Mouse (Mus musculus) CH12.LX (cell line): ENCODE data around the gene Ndufb10. TPM values are rescaled to one million over a fixed set of nuclear protein-coding genes. Genes with fewer than 3 reads are reported as not detected.

Source experiments
- DNase-seq: peaks from one replicate; pipeline ENCODE4 v3.0.0-alpha.2; 2013; ENCODE audit errors: extremely low read depth
- H3K27ac ChIP-seq: 2 replicates; pipeline ENCODE4 v1.5.1; 2012; ENCODE audit warnings: low read depth, mild to moderate bottlenecking, control low read depth, moderate library complexity; ENCODE audit not compliant: insufficient read depth
- H3K27me3 ChIP-seq: replicated peaks from 2 replicates; pipeline ENCODE3; 2012; ENCODE audit warnings: inconsistent platforms
- H3K36me3 ChIP-seq, 2 experiments: replicated peaks in 1 of 2; 2 replicates each; pipeline versions ENCODE3 to v1.6.1; 2012; ENCODE audit warnings: inconsistent platforms in 1 of 2, low read length in 1 of 2, mild to moderate bottlenecking in 1 of 2, mixed read lengths in 1 of 2, moderate library complexity in 1 of 2; ENCODE audit not compliant: control insufficient read depth in 1 of 2, insufficient read depth in 1 of 2
- H3K4me1 ChIP-seq, 2 experiments: 2 replicates each; pipeline ENCODE4 v1.6.1; 2012; ENCODE audit warnings: inconsistent platforms in 1 of 2, moderate library complexity in 1 of 2; ENCODE audit not compliant: insufficient read depth in 2 of 2, control insufficient read depth in 1 of 2
- H3K4me2 ChIP-seq: 2 replicates; pipeline ENCODE4 v1.6.1; 2012; ENCODE audit warnings: low read depth, mild to moderate bottlenecking, control low read depth; ENCODE audit not compliant: poor library complexity, insufficient read depth, severe bottlenecking
- H3K4me3 ChIP-seq, 3 experiments: fragments of 150-350 bp in 1 of 3; sonication (generic) in 1 of 3; replicated peaks in 1 of 3; 2 replicates each; pipeline versions ENCODE3 to v1.5.1; 2011 to 2012; ENCODE audit warnings: low read depth in 2 of 3, low read length in 2 of 3, mild to moderate bottlenecking in 2 of 3, moderate library complexity in 2 of 3, control low read depth in 1 of 3, improper control_type of control experiment in 1 of 3, inconsistent platforms in 1 of 3, mixed read lengths in 1 of 3; ENCODE audit not compliant: poor library complexity in 1 of 3
- H3K79me2 ChIP-seq: replicated peaks from 2 replicates; pipeline ENCODE4 v1.6.1; 2012; ENCODE audit warnings: mild to moderate bottlenecking, moderate library complexity; ENCODE audit not compliant: control insufficient read depth, poor library complexity, insufficient read depth, severe bottlenecking; ENCODE audit errors: extremely low read depth
- H3K9ac ChIP-seq: 2 replicates; pipeline ENCODE4 v1.6.1; 2012; ENCODE audit warnings: low read depth, mild to moderate bottlenecking, control low read depth, moderate library complexity; ENCODE audit not compliant: insufficient read depth
- H3K9me3 ChIP-seq: replicated peaks from 2 replicates; pipeline ENCODE3; 2012; ENCODE audit warnings: low read length, inconsistent platforms, mixed read lengths
- BHLHE40 ChIP-seq: IDR thresholded peaks from 2 replicates; pipeline ENCODE4 v1.6.1; 2011; ENCODE audit warnings: mild to moderate bottlenecking, low read depth, low read length, improper control_type of control experiment
- CHD1 ChIP-seq: IDR thresholded peaks from 2 replicates; pipeline ENCODE4 v1.6.1; 2012; ENCODE audit warnings: low read depth, low read length, improper control_type of control experiment, inconsistent platforms
- CTCF ChIP-seq, 2 experiments: IDR thresholded peaks in 1 of 2; conservative IDR thresholded peaks in 1 of 2; 2 replicates each; pipeline ENCODE4 v1.5.1; 2011 to 2012; ENCODE audit warnings: low read depth in 2 of 2, low read length in 2 of 2, improper control_type of control experiment in 1 of 2, inconsistent platforms in 1 of 2, mild to moderate bottlenecking in 1 of 2, moderate library complexity in 1 of 2
- E2F4 ChIP-seq: IDR thresholded peaks from 2 replicates; pipeline ENCODE4 v1.6.1; 2011; ENCODE audit warnings: low read depth, low read length, improper control_type of control experiment; ENCODE audit not compliant: insufficient replicate concordance
- EP300 ChIP-seq: IDR thresholded peaks from 2 replicates; pipeline ENCODE4 v1.6.1; 2011; ENCODE audit warnings: low read length, improper control_type of control experiment
- GABPA ChIP-seq: IDR thresholded peaks from 2 replicates; pipeline ENCODE4 v1.6.1; 2012; ENCODE audit warnings: low read depth, low read length, improper control_type of control experiment, inconsistent platforms; ENCODE audit not compliant: insufficient replicate concordance
- HCFC1 ChIP-seq: IDR thresholded peaks from 2 replicates; pipeline ENCODE4 v1.6.1; 2012; ENCODE audit warnings: low read depth, mild to moderate bottlenecking, inconsistent platforms, low read length, improper control_type of control experiment
- KAT2A ChIP-seq: IDR thresholded peaks from 2 replicates; pipeline ENCODE4 v1.6.1; 2012; ENCODE audit warnings: low read length, improper control_type of control experiment, inconsistent platforms; ENCODE audit not compliant: insufficient replicate concordance
- MAFK ChIP-seq: IDR thresholded peaks from 2 replicates; pipeline ENCODE4 v1.6.1; 2011; ENCODE audit warnings: low read length, improper control_type of control experiment; ENCODE audit not compliant: insufficient replicate concordance
- MAX ChIP-seq: IDR thresholded peaks from 2 replicates; pipeline ENCODE4 v1.6.1; 2011; ENCODE audit warnings: low read length, improper control_type of control experiment
- MEF2A ChIP-seq: IDR thresholded peaks from 2 replicates; pipeline ENCODE4 v1.6.1; 2014; ENCODE audit warnings: low read depth, mild to moderate bottlenecking, inconsistent platforms, low read length, improper control_type of control experiment, borderline replicate concordance
- MXI1 ChIP-seq: IDR thresholded peaks from 2 replicates; pipeline ENCODE4 v1.6.1; 2011; ENCODE audit warnings: mild to moderate bottlenecking, low read depth, low read length, improper control_type of control experiment
- MYC ChIP-seq: IDR thresholded peaks from 2 replicates; pipeline ENCODE4 v1.6.1; 2011; ENCODE audit warnings: low read depth, mild to moderate bottlenecking, improper control_type of control experiment, low read length
- NELFE ChIP-seq: IDR thresholded peaks from 2 replicates; pipeline ENCODE4 v1.6.1; 2011; ENCODE audit warnings: low read depth, low read length, improper control_type of control experiment
- PAX5 ChIP-seq: IDR thresholded peaks from 2 replicates; pipeline ENCODE4 v1.6.1; 2012; ENCODE audit warnings: low read length, inconsistent platforms, mixed read lengths
- POLR2A ChIP-seq: IDR thresholded peaks from 2 replicates; pipeline ENCODE4 v1.6.1; 2011; ENCODE audit warnings: low read depth, mild to moderate bottlenecking, improper control_type of control experiment, low read length
- RAD21 ChIP-seq: IDR thresholded peaks from 2 replicates; pipeline ENCODE4 v1.6.1; 2011; ENCODE audit warnings: low read depth, mild to moderate bottlenecking, low read length, improper control_type of control experiment, moderate library complexity
- RCOR1 ChIP-seq: conservative IDR thresholded peaks from 2 replicates; pipeline ENCODE4 v1.6.1; 2012; ENCODE audit warnings: low read depth, mild to moderate bottlenecking, inconsistent platforms, low read length, improper control_type of control experiment
- SIN3A ChIP-seq: IDR thresholded peaks from 2 replicates; pipeline ENCODE4 v1.6.1; 2012; ENCODE audit warnings: low read length, improper control_type of control experiment, inconsistent platforms
- TBP ChIP-seq: conservative IDR thresholded peaks from 2 replicates; pipeline ENCODE4 v1.6.1; 2011; ENCODE audit warnings: low read depth, low read length, improper control_type of control experiment
- UBTF ChIP-seq: IDR thresholded peaks from 2 replicates; pipeline ENCODE4 v1.6.1; 2012; ENCODE audit warnings: low read depth, mild to moderate bottlenecking, inconsistent platforms, low read length, improper control_type of control experiment, moderate library complexity
- USF1 ChIP-seq: IDR thresholded peaks from 2 replicates; pipeline ENCODE4 v1.6.1; 2014; ENCODE audit warnings: low read depth, mild to moderate bottlenecking, inconsistent platforms, low read length, improper control_type of control experiment
- ZC3H11A ChIP-seq: IDR thresholded peaks from 2 replicates; pipeline ENCODE4 v1.6.1; 2012; ENCODE audit warnings: low read depth, mild to moderate bottlenecking, inconsistent platforms, low read length, improper control_type of control experiment
- dilution Hi-C: fragments of 300-500 bp; cut with MboI; formaldehyde crosslinking; loops from 2 replicates; pipeline ENCODE4 v1.14.3; 2020; ENCODE audit warnings: low sequenced_read_pairs; ENCODE audit not compliant: extremely low pct_unique_long_range_greater_than_20kb, extremely low pct_ligation_motif_present
- in situ Hi-C: fragments of 300-500 bp; cut with MboI; formaldehyde crosslinking; loops from 3 replicates; pipeline ENCODE4 v1.14.3; 2019; ENCODE audit warnings: low sequenced_read_pairs, low pct_ligation_motif_present, low pct_unique_long_range_greater_than_20kb, mixed read lengths
- polyA plus RNA-seq: library from polyadenylated mRNA; unstranded; fragments of >175 nt; gene quantifications from 2 replicates; pipeline ENCODE4 v1.2.1, GENCODE M21; 2012; ENCODE audit warnings: low read depth; ENCODE audit not compliant: insufficient read length
- total RNA-seq, 2 experiments: library from RNA; depleted of rRNA; stranded (reverse); fragments of 300-350 nt in 1 of 2; fragments of >200 nt in 1 of 2; gene quantifications; 2 replicates each; pipeline ENCODE4 v1.2.3; 2012 to 2014

Gene Ndufb10
- total and polyA plus RNA-seq, 3 experiments, result 136 to 207 (median 188) TPM

- no peaks in the 10 kb centered on the region for H3K9me3 ChIP-seq
- no peak overlapping the region for H3K4me2 ChIP-seq
- H3K27me3 ChIP-seq, result no peaks in the 10 kb centered on the region
- DNase-seq, result no peak
- H3K27ac ChIP-seq, result no peak overlapping the region
- H3K36me3 ChIP-seq, result peaks cover 0 to 7% of the 10 kb centered on the region in 2 experiments
- no peaks in the 10 kb centered on the region for H3K79me2 ChIP-seq
- dilution Hi-C loops, result no loop called here
- H3K4me1 ChIP-seq, result peaks cover 4 to 32% of the 10 kb centered on the region in 2 experiments; a peak in 3 of 4 replicates
- no peak overlapping the region for H3K4me3 ChIP-seq
- in situ Hi-C loops, result no loop called here
- no peak overlapping the region for H3K9ac ChIP-seq
- TF ChIP-seq MYC (no peak), E2F4 (no peak), MAFK (no peak), GABPA (no peak), SIN3A (no peak), MAX (no peak), UBTF (no peak), MXI1 (no peak), RAD21 (no peak), ZC3H11A (no peak)
- TF ChIP-seq, all 38 proteins: peak for 0
These were observed 8.1 kb upstream of the Ndufb10 start for GRCm38 (mm10) chr17:24732233-24732935.

GRCm38 (mm10) chr17:24730787-24731186 lies 6.5 kb upstream of the Ndufb10 start:
- dilution Hi-C loops, result no loop called here

GRCm38 (mm10) chr17:24729067-24729466 lies 4.8 kb upstream of the Ndufb10 start:
- H3K4me2 ChIP-seq, result no peak overlapping the region
- DNase-seq, result no peak
- peaks cover 0 to 7% of the 10 kb centered on the region in 2 experiments for H3K36me3 ChIP-seq
- dilution Hi-C loops (no loop called here), in situ Hi-C loops (no loop called here)
- H3K27ac ChIP-seq, result no peak overlapping the region
- H3K9me3 ChIP-seq, result no peaks in the 10 kb centered on the region
- H3K79me2 ChIP-seq, result 0 out of 2 replicates have a peak, but pooled peaks cover under 1% of the 10 kb centered on the region
- no peaks in the 10 kb centered on the region for H3K27me3 ChIP-seq
- TF ChIP-seq CTCF (conservative IDR thresholded peaks at IDR 0.05 in 1 of 2, IDR thresholded peaks at IDR 0.05 in 1 of 2; ENCODE audit: low read depth in 2 of 2, low read length in 2 of 2) (no peak), KAT2A (no peak), ZC3H11A (no peak), RAD21 (no peak), NELFE (no peak), USF1 (no peak), EP300 (no peak), MEF2A (no peak), MXI1 (no peak), GABPA (no peak), PAX5 (no peak), HCFC1 (no peak), POLR2A (no peak), CHD1 (no peak), MYC (no peak), RCOR1 (no peak), BHLHE40 (no peak), TBP (no peak)
- no peak overlapping the region for H3K4me3 ChIP-seq
- H3K9ac ChIP-seq, result no peak overlapping the region
- H3K4me1 ChIP-seq, result peaks cover 0 to 24% of the 10 kb centered on the region in 2 experiments; a peak in 2 of 4 replicates

More at GRCm38 (mm10) chr17:24730787-24731186, 6.5 kb upstream of the Ndufb10 start:
- H3K36me3 ChIP-seq, result peaks cover 0 to 7% of the 10 kb centered on the region in 2 experiments
- H3K27me3 ChIP-seq, result no peaks in the 10 kb centered on the region
- no peak overlapping the region for H3K9ac ChIP-seq
- no peaks in the 10 kb centered on the region for H3K9me3 ChIP-seq
- no peak overlapping the region for H3K27ac ChIP-seq
- in situ Hi-C loops, result no loop called here
- TF ChIP-seq MXI1 (no peak), RCOR1 (no peak)
- no peak overlapping the region for H3K4me2 ChIP-seq
- H3K79me2 ChIP-seq, result no peaks in the 10 kb centered on the region
- no peak for DNase-seq
- peaks cover 4 to 28% of the 10 kb centered on the region in 2 experiments; a peak in 3 of 4 replicates for H3K4me1 ChIP-seq
- no peak overlapping the region for H3K4me3 ChIP-seq
